In the genomic region with DNA sequence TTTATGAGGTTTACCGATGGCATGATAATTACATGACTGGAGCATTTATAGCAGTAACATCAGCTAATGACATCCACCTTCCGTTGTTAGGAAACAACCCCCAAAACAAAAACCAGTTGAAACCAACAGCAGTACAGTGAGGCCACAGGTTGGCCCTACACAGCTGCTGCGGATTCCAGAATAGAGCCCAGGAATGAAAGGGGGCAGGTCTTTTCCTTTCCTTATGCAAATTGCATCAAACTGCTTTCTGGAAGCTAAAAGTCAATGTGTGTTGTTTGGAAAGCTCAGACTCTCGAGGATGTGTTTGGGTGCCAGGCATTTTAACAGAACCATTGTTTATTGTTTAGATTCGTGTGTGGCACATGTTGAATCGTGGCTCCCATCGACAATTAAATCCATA, we compare ENCODE assay signal across 28 mouse cellular contexts.
"Had no signal": no experiment of that assay in that cellular context is flagged by ENCODE, and none has a peak within 500 bp of the region (broad histone marks: within the 10 kb centered on the region; RNA-seq: fewer than 3 reads in every experiment).

No protein-coding gene starts in this region.

- H3K4me2 ChIP-seq: heart, embryonic 12.5 days; hindbrain, embryonic 12.5 days; hindbrain, embryonic 14.5 days; intestine, embryonic 15.5 days; kidney, embryonic 15.5 days; limb, embryonic 13.5 days; limb, embryonic 15.5 days; liver, embryonic 12.5 days had no signal

- H3K27ac ChIP-seq: gastrocnemius, adult 2 months; heart, embryonic 10.5 days; hindbrain, embryonic 10.5 days; hindbrain, embryonic 12.5 days; hindbrain, embryonic 14.5 days; intestine, embryonic 15.5 days; kidney, embryonic 15.5 days; limb, embryonic 13.5 days; limb, embryonic 15.5 days; liver, embryonic 12.5 days; liver, embryonic 14.5 days had no signal

- H3K9ac ChIP-seq: heart, embryonic 12.5 days; hindbrain, embryonic 12.5 days; hindbrain, embryonic 14.5 days; intestine, embryonic 15.5 days; kidney, embryonic 15.5 days; limb, embryonic 13.5 days; limb, embryonic 15.5 days; liver, embryonic 12.5 days; liver, embryonic 14.5 days had no signal

- H3K4me1 ChIP-seq: hindbrain, embryonic 12.5 days; intestine, embryonic 15.5 days; kidney, embryonic 15.5 days; limb, embryonic 15.5 days; liver, embryonic 12.5 days had no signal

- DNase-seq: gastrocnemius, adult 2 months; gastrocnemius, postnatal 10 days; gastrocnemius, postnatal 25 days; heart, adult 18-20 months; heart, postnatal 10 days; heart, postnatal 4 days; kidney, adult 2 months; kidney, adult 9 months; kidney, postnatal 10 days; kidney, postnatal 25 days; kidney, postnatal 4 days; layer of hippocampus, adult 9-11 months; layer of hippocampus, postnatal 36 days; left cerebral cortex, postnatal 4 days had no signal

- H3K9me3 ChIP-seq: heart, embryonic 10.5 days; heart, embryonic 12.5 days; hindbrain, embryonic 10.5 days; hindbrain, embryonic 12.5 days; intestine, embryonic 15.5 days; kidney, embryonic 15.5 days; limb, embryonic 13.5 days; limb, embryonic 15.5 days; liver, embryonic 12.5 days had no signal

- H3K27me3 ChIP-seq: heart, embryonic 12.5 days; hindbrain, embryonic 12.5 days; intestine, embryonic 15.5 days; kidney, embryonic 15.5 days; limb, embryonic 13.5 days; limb, embryonic 15.5 days; liver, embryonic 12.5 days had no signal

- H3K36me3 ChIP-seq: intestine, embryonic 15.5 days; limb, embryonic 13.5 days; limb, embryonic 15.5 days; liver, embryonic 12.5 days had no signal

- ATAC-seq: hindbrain, embryonic 16.5 days; inflammation-experienced regulatory T-cells, adult 6 months; intestine, embryonic 15.5 days; intestine, postnatal 0 days; liver, embryonic 12.5 days had no signal

- H3K4me3 ChIP-seq: gastrocnemius, adult 2 months; heart, embryonic 10.5 days; heart, embryonic 12.5 days; hindbrain, embryonic 10.5 days; hindbrain, embryonic 12.5 days; intestine, embryonic 15.5 days; kidney, embryonic 15.5 days; limb, embryonic 13.5 days; limb, embryonic 15.5 days; liver, embryonic 12.5 days had no signal
